Mouse (Mus musculus) heart, embryonic 16.5 days (tissue): ENCODE data around the gene Slc24a4. TPM values are rescaled to one million over a fixed set of nuclear protein-coding genes. Genes with fewer than 3 reads are reported as not detected.

ENCODE experiments used
- ATAC-seq: fragments of 200-750 bp; cut with Nextera tagmentation; replicated peaks from 2 replicates; pipeline ENCODE4 v1.8.0; 2017; ENCODE audit warnings: moderate number of reproducible peaks; ENCODE audit not compliant: insufficient read depth, low FRiP score; ENCODE audit errors: extremely low read depth
- H3K27ac ChIP-seq: fragments of 300-500 bp; sonication (generic); 2 replicates; pipeline ENCODE4 v1.5.1; 2014; ENCODE audit warnings: mild to moderate bottlenecking, low read length, control low read depth, moderate library complexity
- H3K27me3 ChIP-seq: fragments of 300-500 bp; sonication (generic); 2 replicates; pipeline ENCODE4 v1.6.1; 2014; ENCODE audit warnings: low read length, mixed read lengths; ENCODE audit not compliant: control insufficient read depth, insufficient read depth
- H3K36me3 ChIP-seq: fragments of 300-500 bp; sonication (generic); 2 replicates; pipeline ENCODE4 v1.6.1; 2014; ENCODE audit not compliant: control insufficient read depth, insufficient read depth
- H3K4me1 ChIP-seq: fragments of 300-500 bp; sonication (generic); 2 replicates; pipeline ENCODE4 v1.6.1; 2014; ENCODE audit warnings: low read length, mixed read lengths; ENCODE audit not compliant: control insufficient read depth, insufficient read depth
- H3K4me2 ChIP-seq: fragments of 300-500 bp; sonication (generic); 2 replicates; pipeline ENCODE4 v1.6.1; 2014; ENCODE audit warnings: low read depth, mild to moderate bottlenecking, control low read depth, low read length
- H3K4me3 ChIP-seq: fragments of 300-500 bp; sonication (generic); 2 replicates; pipeline ENCODE4 v1.5.1; 2014; ENCODE audit warnings: mild to moderate bottlenecking, control low read depth, low read length
- H3K9ac ChIP-seq: fragments of 300-500 bp; sonication (generic); 2 replicates; pipeline ENCODE4 v1.6.1; 2014; ENCODE audit warnings: low read length, control low read depth
- H3K9me3 ChIP-seq: fragments of 300-500 bp; sonication (generic); replicated peaks from 2 replicates; pipeline ENCODE4 v1.6.1; 2016; ENCODE audit warnings: low read length; ENCODE audit not compliant: control insufficient read depth
- WGBS: fragments of 180-500 bp; shearing (Covaris S2); extraction: QIAGEN DNeasy Blood & Tissue Kit; methylation state at CpG from one replicate; pipeline ENCODE4 v1.1.7; 2014; 5-methylcytosine and 5-hydroxymethylcytosine counted together
- polyA plus RNA-seq: library from polyadenylated mRNA; unstranded; fragments of >200 nt; fragmentation: Nextera tagmentation; extraction: Ambion mirVana; gene quantifications from 2 replicates; pipeline ENCODE4 v1.2.1, GENCODE M21; 2015

Slc24a4 gene
- polyA plus RNA-seq, 1 experiment from 2014 or later, result 2.9 TPM

GRCm38 (mm10) chr12:102296967-102297366, 168.4 kb downstream of the Slc24a4 start:
- H3K27me3 ChIP-seq, result no peaks in the 10 kb centered on the region
- H3K4me1 ChIP-seq, result peaks cover 28% of the 10 kb centered on the region
- no peak overlapping the region for H3K4me2 ChIP-seq
- no peak for ATAC-seq
- no peak overlapping the region for H3K4me3 ChIP-seq
- WGBS, result 72% methylated on average over 4 of the region's 4 CpGs
- H3K36me3 ChIP-seq, result no peaks in the 10 kb centered on the region
- no peak overlapping the region for H3K27ac ChIP-seq
- no peak overlapping the region for H3K9ac ChIP-seq
- H3K9me3 ChIP-seq, result no peaks in the 10 kb centered on the region

DNA sequence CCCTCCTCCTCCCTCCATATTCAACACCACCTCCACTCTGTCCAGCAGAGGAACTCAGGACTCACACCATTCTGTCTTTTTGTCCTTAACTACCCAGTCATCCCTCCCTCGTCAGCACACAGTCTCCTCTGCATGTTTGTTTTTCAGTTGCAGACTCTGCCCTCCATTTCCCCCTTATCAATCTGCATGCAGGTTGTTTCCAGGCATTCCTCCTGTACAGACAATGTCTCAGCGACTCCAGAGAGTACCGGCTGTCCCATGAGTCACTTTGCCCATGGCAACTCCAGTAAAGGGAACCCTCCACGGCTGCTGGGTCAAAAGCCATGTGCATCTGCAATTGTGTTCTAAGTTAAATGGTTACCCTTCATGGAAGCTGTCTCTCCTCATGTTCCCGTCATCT, 170.7 kb downstream of the Slc24a4 start:
- 43% methylated on average over 5 of the region's 5 CpGs for WGBS
- Histone ChIP-seq H3K27ac (no peak overlapping the region), H3K9me3 (no peaks in the 10 kb centered on the region), H3K27me3 (no peaks in the 10 kb centered on the region), H3K9ac (no peak overlapping the region), H3K4me2 (no peak overlapping the region), H3K36me3 (no peaks in the 10 kb centered on the region), H3K4me3 (no peak overlapping the region), H3K4me1 (peaks cover 36% of the 10 kb centered on the region)
- no peak for ATAC-seq

DNA sequence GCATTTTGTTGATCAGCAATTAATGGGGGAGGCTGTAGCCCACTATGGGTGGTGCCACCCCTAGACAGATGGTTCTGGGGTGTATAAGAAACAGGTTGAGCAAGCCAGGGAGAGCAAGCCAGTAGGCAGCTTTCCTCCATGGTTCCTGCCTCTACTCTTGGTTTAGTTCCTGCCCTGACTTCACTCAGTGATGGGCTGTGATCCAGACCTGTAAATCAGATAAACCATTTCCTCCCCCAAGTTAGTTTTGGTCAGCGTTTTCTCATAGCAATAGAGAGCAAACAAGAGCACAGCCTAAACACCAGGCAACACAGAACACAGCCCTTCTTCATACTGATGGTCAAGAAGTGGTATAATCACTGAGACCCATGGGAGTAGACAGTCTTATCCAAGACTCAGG, 173.1 kb downstream of the Slc24a4 start:
- Histone ChIP-seq H3K9me3 (no peaks in the 10 kb centered on the region), H3K27me3 (no peaks in the 10 kb centered on the region), H3K27ac (no peak overlapping the region), H3K36me3 (no peaks in the 10 kb centered on the region), H3K9ac (no peak overlapping the region), H3K4me1 (peaks cover 46% of the 10 kb centered on the region), H3K4me3 (no peak overlapping the region), H3K4me2 (no peak overlapping the region)
- WGBS, result 53% methylated on average over 1 of the region's 1 CpGs
- ATAC-seq, result no peak

- Histone ChIP-seq H3K27me3 (no peaks in the 10 kb centered on the region), H3K27ac (peak overlapping the region; percentile 49; the same call in 1 of the 2 replicates), H3K9ac (no peak overlapping the region), H3K9me3 (no peaks in the 10 kb centered on the region), H3K4me3 (no peak overlapping the region), H3K4me1 (peaks cover 52% of the 10 kb centered on the region), H3K36me3 (no peaks in the 10 kb centered on the region), H3K4me2 (no peak overlapping the region)
- ATAC-seq, result no peak
- WGBS, result 64% methylated on average over 9 of the region's 9 CpGs
Observed at GRCm38 (mm10) chr12:102302322-102302721, 173.8 kb downstream of the Slc24a4 start.

DNA sequence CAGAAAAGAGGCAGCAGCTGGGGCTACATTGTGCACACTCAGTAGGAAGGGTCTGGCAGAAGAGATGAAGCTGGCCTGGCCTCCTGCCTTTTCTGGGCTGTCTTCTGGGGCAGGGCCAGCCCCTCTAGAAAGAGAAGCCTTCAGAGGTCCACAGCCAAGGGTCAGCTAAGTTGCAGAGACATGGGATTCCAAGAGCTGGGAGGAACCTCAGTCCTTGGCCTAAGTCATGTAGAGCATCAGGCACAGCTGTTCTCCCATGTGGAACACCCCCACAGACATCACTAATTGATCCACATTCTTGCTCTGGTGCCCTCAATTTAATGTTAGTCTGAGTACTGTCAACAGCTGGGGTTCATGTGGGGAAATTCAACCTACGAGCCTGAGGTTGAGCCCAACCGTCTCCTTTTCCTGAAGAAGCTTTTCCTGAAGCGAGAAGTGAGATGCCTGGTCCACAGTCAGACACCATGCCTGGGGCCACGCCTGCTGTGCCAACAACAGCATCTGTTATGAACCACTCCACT, 174.4 kb downstream of the Slc24a4 start:
- no peak for ATAC-seq
- Histone ChIP-seq H3K4me3 (no peak overlapping the region), H3K9ac (no peak overlapping the region), H3K4me1 (peaks cover 58% of the 10 kb centered on the region), H3K4me2 (no peak overlapping the region), H3K27ac (peak overlapping the region; percentile 49), H3K27me3 (no peaks in the 10 kb centered on the region), H3K36me3 (no peaks in the 10 kb centered on the region), H3K9me3 (no peaks in the 10 kb centered on the region)
- 73% methylated on average over 4 of the region's 4 CpGs for WGBS

DNA sequence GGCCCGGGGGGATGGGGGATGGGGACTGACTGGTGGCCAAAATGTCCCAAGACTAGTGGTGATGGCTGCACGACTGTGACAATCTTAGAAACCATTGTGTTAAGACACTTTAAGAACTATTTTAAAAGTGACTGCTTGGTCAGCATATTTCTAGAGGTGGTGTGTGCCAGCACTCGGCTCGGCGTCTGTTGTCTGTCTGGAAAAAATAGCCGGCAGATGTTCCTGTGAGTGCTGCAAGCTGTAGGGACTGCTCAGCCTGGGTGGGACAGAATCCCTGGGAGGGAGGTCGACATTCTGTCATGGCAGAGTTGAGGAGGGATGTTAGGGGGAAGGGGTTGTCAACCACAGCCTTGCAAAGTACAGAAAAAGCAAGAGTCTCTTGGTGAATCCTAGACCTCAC, 175.3 kb downstream of the Slc24a4 start:
- Histone ChIP-seq H3K9me3 (no peaks in the 10 kb centered on the region), H3K27ac (peak overlapping the region; percentile 21), H3K4me1 (peaks cover 68% of the 10 kb centered on the region), H3K36me3 (no peaks in the 10 kb centered on the region), H3K4me3 (no peak overlapping the region), H3K27me3 (no peaks in the 10 kb centered on the region), H3K9ac (no peak overlapping the region), H3K4me2 (no peak overlapping the region)
- 16% methylated on average over 7 of the region's 7 CpGs for WGBS
- no peak for ATAC-seq

DNA sequence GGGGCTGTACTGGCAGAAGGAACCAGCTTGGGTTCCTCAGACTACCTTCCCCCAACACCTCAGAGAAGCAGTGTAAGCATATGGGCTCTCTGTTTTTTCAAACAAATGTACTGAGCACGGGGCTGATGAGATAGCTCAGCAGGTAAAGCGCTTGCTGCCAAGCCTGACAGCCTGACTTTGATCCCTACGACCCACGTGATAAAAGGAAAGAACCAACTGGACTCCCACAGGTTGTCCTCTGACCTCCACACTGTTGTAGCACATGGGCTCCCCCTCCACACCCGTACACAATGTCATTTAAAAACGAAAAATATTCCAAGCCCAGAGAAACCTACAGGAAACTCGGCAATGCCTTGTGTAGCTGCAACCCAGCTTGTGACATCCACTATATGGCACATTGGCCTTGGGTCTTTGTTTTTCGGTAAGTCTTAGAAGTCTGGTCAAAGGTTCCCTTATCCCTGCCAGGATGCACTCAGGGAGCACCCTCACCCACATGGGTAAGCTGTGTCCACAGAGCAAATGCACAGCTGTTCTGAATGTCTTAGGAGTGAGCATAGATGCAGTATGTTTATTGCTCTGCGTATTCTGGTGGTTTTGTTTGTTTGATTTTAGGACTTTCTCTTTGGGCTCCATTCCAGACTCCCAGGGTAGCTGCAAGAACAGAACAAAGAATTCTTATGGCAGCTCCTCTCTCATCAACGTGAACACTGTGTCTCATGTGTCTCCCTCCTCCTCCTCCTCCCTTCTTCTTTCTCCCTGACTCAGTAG, 176.7 kb downstream of the Slc24a4 start:
- Histone ChIP-seq H3K27ac (no peak overlapping the region), H3K9ac (no peak overlapping the region), H3K36me3 (no peaks in the 10 kb centered on the region), H3K9me3 (no peaks in the 10 kb centered on the region), H3K27me3 (no peaks in the 10 kb centered on the region), H3K4me1 (peaks cover 71% of the 10 kb centered on the region), H3K4me3 (no peak overlapping the region), H3K4me2 (no peak overlapping the region)
- no peak for ATAC-seq
- WGBS, result 59% methylated on average over 10 of the region's 10 CpGs

DNA sequence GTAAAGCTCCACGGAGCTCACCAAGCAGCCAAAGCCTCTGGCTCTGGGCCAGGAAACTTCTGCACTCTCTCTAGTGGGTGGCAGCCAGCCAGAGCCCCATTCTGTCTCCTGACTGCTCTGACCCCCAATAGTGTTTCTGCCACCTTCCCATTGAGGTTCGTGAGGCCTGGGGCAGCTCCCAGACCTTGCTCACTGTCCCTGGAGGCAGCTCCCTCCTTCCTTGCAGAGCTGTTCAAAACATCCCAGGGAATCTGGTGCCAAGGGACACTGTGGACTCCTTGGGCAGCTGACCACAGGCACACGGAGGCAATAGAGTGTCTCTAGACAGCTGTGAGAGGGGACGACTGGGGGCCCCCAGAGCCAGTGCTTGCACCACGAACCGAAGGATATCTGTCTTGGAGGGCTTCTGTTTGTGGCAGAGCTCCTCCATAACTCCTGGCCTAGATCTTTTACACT, 179.5 kb downstream of the Slc24a4 start:
- Histone ChIP-seq H3K9ac (peak overlapping the region; percentile 61), H3K27me3 (no peaks in the 10 kb centered on the region), H3K9me3 (no peaks in the 10 kb centered on the region), H3K36me3 (peaks cover 6% of the 10 kb centered on the region; the same call in 1 of the 2 replicates), H3K4me1 (peaks cover 61% of the 10 kb centered on the region), H3K4me2 (peak overlapping the region; percentile 43), H3K27ac (peak overlapping the region; percentile 95), H3K4me3 (no peak overlapping the region)
- 10% methylated on average over 6 of the region's 6 CpGs for WGBS
- ATAC-seq, result peak; percentile 69

DNA sequence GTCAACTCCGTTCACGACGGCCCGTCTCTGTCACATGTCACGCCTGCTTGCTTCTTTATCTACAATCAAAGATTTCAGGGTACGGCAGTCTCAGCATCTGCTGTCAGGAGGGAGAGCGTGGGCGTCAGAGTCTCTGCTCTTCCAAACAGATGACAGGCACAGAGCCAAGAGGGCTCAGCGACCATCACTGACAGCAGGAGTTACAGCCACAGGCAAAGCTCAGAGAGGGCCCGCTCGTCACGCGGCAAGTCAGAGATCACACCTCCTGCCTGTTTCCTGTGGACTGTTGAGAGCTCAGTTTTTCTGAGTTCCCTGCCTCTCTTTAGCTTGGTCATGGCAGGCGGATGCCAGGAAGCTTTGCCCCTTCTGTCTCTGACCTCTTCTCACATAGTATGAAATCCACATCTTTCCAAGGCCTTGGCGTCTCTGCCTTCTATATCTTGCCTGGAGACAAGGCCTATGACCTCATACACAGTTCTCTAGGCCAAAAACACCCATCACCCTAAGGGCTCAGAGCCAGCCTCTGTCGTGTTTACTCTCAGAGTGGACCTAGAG, 180.0 kb downstream of the Slc24a4 start:
- Histone ChIP-seq H3K27ac (peak overlapping the region; percentile 95), H3K27me3 (no peaks in the 10 kb centered on the region), H3K4me2 (peak overlapping the region; percentile 43), H3K4me3 (no peak overlapping the region), H3K4me1 (peaks cover 56% of the 10 kb centered on the region), H3K9me3 (no peaks in the 10 kb centered on the region), H3K36me3 (peaks cover 11% of the 10 kb centered on the region; the same call in 1 of the 2 replicates), H3K9ac (no peak overlapping the region; the same call in 1 of the 2 replicates)
- peak; percentile 80 for ATAC-seq
- WGBS, result 10% methylated on average over 16 of the region's 16 CpGs
